Mouse (Mus musculus) kidney, embryonic 16.5 days (tissue): ENCODE data around the gene 6430550D23Rik. TPM values are rescaled to one million over a fixed set of nuclear protein-coding genes. Genes with fewer than 3 reads are reported as not detected.

Experiments used
- ATAC-seq: fragments of 200-750 bp; cut with Nextera tagmentation; 2 replicates; pipeline ENCODE4 v1.8.0; 2017; ENCODE audit warnings: moderate TSS enrichment; ENCODE audit not compliant: low FRiP score, low TSS enrichment
- H3K27ac ChIP-seq: fragments of 300-500 bp; sonication (generic); 2 replicates; pipeline ENCODE4 v1.5.1; 2014; ENCODE audit warnings: low read length
- H3K27me3 ChIP-seq: fragments of 300-500 bp; sonication (generic); 2 replicates; pipeline ENCODE4 v1.6.1; 2014; ENCODE audit warnings: low read length, control low read depth, mixed read lengths; ENCODE audit not compliant: insufficient read depth
- H3K36me3 ChIP-seq: fragments of 300-500 bp; sonication (generic); 2 replicates; pipeline ENCODE4 v1.6.1; 2014; ENCODE audit warnings: low read length, control low read depth, mixed read lengths; ENCODE audit not compliant: insufficient read depth
- H3K4me1 ChIP-seq: fragments of 300-500 bp; sonication (generic); 2 replicates; pipeline ENCODE4 v1.6.1; 2014; ENCODE audit warnings: low read length, control low read depth, mixed read lengths; ENCODE audit not compliant: insufficient read depth
- H3K4me2 ChIP-seq: fragments of 300-500 bp; sonication (generic); replicated peaks from 2 replicates; pipeline ENCODE4 v1.6.1; 2014; ENCODE audit warnings: low read depth, low read length
- H3K4me3 ChIP-seq: fragments of 300-500 bp; sonication (generic); 2 replicates; pipeline ENCODE4 v1.5.1; 2014; ENCODE audit warnings: mild to moderate bottlenecking, low read length
- H3K9ac ChIP-seq: fragments of 300-500 bp; sonication (generic); replicated peaks from 2 replicates; pipeline ENCODE4 v1.6.1; 2014; ENCODE audit warnings: low read length
- H3K9me3 ChIP-seq: fragments of 300-500 bp; sonication (generic); 2 replicates; pipeline ENCODE4 v1.6.1; 2016; ENCODE audit warnings: low read length, control low read depth
- WGBS: fragments of 180-500 bp; shearing (Covaris S2); extraction: QIAGEN DNeasy Blood & Tissue Kit; methylation state at CpG from one replicate; pipeline ENCODE4 v1.1.7; 2014; 5-methylcytosine and 5-hydroxymethylcytosine counted together
- polyA plus RNA-seq: library from polyadenylated mRNA; unstranded; fragments of >200 nt; fragmentation: Nextera tagmentation; extraction: Ambion mirVana; gene quantifications from 2 replicates; pipeline ENCODE4 v1.2.1, GENCODE M21; 2015

6430550D23Rik gene
- polyA plus RNA-seq, 1 experiment from 2014 or later = 2.2 TPM

DNA sequence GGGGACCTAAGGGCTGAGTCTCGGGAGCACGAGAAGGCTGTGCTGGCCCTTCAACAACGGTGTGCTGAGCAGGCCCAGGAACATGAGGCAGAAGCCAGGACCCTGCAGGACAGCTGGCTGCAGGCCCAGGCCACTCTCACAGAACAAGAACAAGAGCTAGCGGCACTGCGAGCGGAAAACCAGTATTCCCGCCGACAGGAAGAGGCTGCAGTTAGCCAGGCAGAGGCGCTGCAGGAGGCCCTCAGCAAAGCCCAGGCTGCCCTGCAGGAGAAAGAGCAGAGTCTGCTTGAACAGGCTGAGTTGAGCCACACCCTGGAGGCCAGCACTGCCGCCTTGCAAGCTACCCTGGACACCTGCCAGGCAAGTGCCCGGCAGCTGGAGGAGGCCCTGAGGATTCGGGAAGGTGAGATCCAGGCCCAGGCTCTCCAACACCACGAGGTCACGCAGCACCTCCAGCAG, 15.9 kb downstream of the 6430550D23Rik start:
- no peaks in the 10 kb centered on the region for H3K27me3 ChIP-seq
- 87% methylated on average over 14 of the region's 14 CpGs for WGBS
- no peaks in the 10 kb centered on the region for H3K9me3 ChIP-seq
- H3K4me2 ChIP-seq = no peak overlapping the region
- H3K36me3 ChIP-seq = peaks cover 71% of the 10 kb centered on the region
- no peak overlapping the region for H3K9ac ChIP-seq
- no peaks in the 10 kb centered on the region for H3K4me1 ChIP-seq
- no peak for ATAC-seq
- no peak overlapping the region for H3K4me3 ChIP-seq
- no peak overlapping the region for H3K27ac ChIP-seq

DNA sequence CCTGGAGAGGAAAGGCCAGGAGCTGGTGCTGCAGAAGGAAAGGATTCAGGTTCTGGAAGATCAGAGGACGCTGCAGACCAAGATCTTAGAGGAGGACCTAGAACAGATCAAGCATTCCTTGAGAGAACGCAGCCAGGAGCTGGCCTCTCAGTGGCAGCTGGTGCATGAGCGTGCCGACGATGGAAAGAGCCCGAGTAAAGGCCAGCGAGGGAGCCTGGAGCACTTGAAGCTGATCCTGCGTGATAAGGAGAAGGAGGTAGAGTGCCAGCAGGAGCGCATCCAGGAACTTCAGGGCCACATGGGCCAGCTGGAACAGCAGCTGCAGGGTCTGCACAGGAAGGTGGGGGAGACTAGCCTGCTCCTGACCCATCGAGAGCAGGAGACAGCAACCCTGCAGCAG, 16.6 kb downstream of the 6430550D23Rik start:
- H3K9me3 ChIP-seq = no peaks in the 10 kb centered on the region
- peaks cover 72% of the 10 kb centered on the region for H3K36me3 ChIP-seq
- no peak overlapping the region for H3K4me3 ChIP-seq
- ATAC-seq = no peak
- H3K27me3 ChIP-seq = no peaks in the 10 kb centered on the region
- no peak overlapping the region for H3K4me2 ChIP-seq
- no peak overlapping the region for H3K9ac ChIP-seq
- H3K4me1 ChIP-seq = no peaks in the 10 kb centered on the region
- no peak overlapping the region for H3K27ac ChIP-seq
- WGBS = 95% methylated on average over 10 of the region's 10 CpGs

GRCm38 (mm10) chr2:155989085-155989484, 18.7 kb downstream of the 6430550D23Rik start:
- Histone ChIP-seq H3K4me2 (no peak overlapping the region), H3K9me3 (no peaks in the 10 kb centered on the region), H3K4me1 (no peaks in the 10 kb centered on the region), H3K36me3 (peaks cover 74% of the 10 kb centered on the region), H3K27ac (no peak overlapping the region), H3K27me3 (no peaks in the 10 kb centered on the region), H3K9ac (no peak overlapping the region), H3K4me3 (no peak overlapping the region)
- 71% methylated on average over 4 of the region's 4 CpGs for WGBS
- no peak for ATAC-seq

DNA sequence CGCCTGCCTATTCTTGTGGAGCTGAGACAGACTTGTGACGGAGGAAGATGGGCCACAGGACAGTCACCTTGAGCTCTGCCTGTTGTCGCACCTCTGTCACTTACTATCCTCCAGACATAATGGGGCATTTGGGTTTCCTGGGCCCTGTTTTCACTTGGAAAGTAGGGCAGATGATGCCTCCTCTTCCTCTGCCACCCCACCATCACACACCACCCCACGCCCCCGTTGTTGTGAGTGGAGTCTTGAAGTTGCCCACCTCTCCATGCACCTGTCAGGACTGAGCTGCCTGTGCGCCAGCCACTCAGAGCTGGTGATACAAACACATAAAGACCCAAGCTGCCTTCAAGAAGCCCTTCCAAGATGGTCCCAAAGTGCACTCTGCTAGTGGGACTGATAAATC, 20.6 kb downstream of the 6430550D23Rik start:
- no peak overlapping the region for H3K4me2 ChIP-seq
- no peaks in the 10 kb centered on the region for H3K9me3 ChIP-seq
- ATAC-seq = no peak
- H3K36me3 ChIP-seq = peaks cover 76% of the 10 kb centered on the region
- 97% methylated on average over 6 of the region's 6 CpGs for WGBS
- H3K4me1 ChIP-seq = no peaks in the 10 kb centered on the region
- H3K4me3 ChIP-seq = no peak overlapping the region
- H3K27ac ChIP-seq = no peak overlapping the region
- no peaks in the 10 kb centered on the region for H3K27me3 ChIP-seq
- H3K9ac ChIP-seq = no peak overlapping the region

DNA sequence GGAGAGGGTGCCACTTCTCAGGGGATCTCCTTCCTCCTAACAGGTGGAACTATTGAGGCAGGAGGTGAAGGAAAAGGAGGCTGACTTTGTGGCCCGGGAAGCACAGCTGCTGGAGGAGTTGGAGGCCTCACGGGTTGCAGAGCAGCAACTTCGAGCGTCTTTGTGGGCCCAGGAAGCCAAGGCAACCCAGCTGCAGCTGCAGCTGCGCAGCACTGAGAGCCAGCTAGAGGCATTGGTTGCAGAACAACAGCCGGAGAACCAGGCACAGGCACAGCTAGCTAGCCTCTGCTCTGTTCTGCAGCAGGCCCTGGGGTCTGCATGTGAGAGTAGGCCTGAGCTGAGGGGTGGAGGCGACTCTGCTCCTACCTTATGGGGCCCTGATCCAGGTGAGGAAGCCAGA, 22.0 kb downstream of the 6430550D23Rik start:
- peaks cover 76% of the 10 kb centered on the region for H3K36me3 ChIP-seq
- H3K9me3 ChIP-seq = no peaks in the 10 kb centered on the region
- ATAC-seq = no peak
- no peak overlapping the region for H3K27ac ChIP-seq
- H3K4me1 ChIP-seq = no peaks in the 10 kb centered on the region
- no peak overlapping the region for H3K9ac ChIP-seq
- WGBS = 89% methylated on average over 7 of the region's 7 CpGs
- no peak overlapping the region for H3K4me3 ChIP-seq
- no peak overlapping the region for H3K4me2 ChIP-seq
- H3K27me3 ChIP-seq = no peaks in the 10 kb centered on the region

GRCm38 (mm10) chr2:155979328-155979991, 28.3 kb downstream of the 6430550D23Rik start:
- Histone ChIP-seq H3K4me1 (no peaks in the 10 kb centered on the region), H3K9me3 (no peaks in the 10 kb centered on the region), H3K36me3 (peaks cover 66% of the 10 kb centered on the region), H3K27ac (peak overlapping the region; percentile 16; the same call in 1 of the 2 replicates), H3K4me2 (no peak overlapping the region), H3K4me3 (no peak overlapping the region), H3K9ac (no peak overlapping the region), H3K27me3 (no peaks in the 10 kb centered on the region)
- WGBS = 49% methylated on average over 5 of the region's 5 CpGs
- peak; percentile 67 for ATAC-seq

GRCm38 (mm10) chr2:155974087-155974731, 33.6 kb downstream of the 6430550D23Rik start:
- H3K4me3 ChIP-seq = no peak overlapping the region
- H3K4me1 ChIP-seq = no peaks in the 10 kb centered on the region
- 84% methylated on average over 14 of the region's 14 CpGs for WGBS
- no peak overlapping the region for H3K4me2 ChIP-seq
- no peak overlapping the region for H3K9ac ChIP-seq
- no peak overlapping the region for H3K27ac ChIP-seq
- H3K9me3 ChIP-seq = no peaks in the 10 kb centered on the region
- H3K27me3 ChIP-seq = no peaks in the 10 kb centered on the region
- peaks cover 62% of the 10 kb centered on the region for H3K36me3 ChIP-seq
- no peak for ATAC-seq

GRCm38 (mm10) chr2:155973348-155973747, 34.4 kb downstream of the 6430550D23Rik start:
- Histone ChIP-seq H3K9me3 (no peaks in the 10 kb centered on the region), H3K36me3 (peaks cover 65% of the 10 kb centered on the region), H3K27me3 (no peaks in the 10 kb centered on the region), H3K4me1 (no peaks in the 10 kb centered on the region), H3K4me3 (no peak overlapping the region), H3K9ac (no peak overlapping the region), H3K4me2 (no peak overlapping the region), H3K27ac (no peak overlapping the region)
- no peak for ATAC-seq
- WGBS = 93% methylated on average over 6 of the region's 6 CpGs

DNA sequence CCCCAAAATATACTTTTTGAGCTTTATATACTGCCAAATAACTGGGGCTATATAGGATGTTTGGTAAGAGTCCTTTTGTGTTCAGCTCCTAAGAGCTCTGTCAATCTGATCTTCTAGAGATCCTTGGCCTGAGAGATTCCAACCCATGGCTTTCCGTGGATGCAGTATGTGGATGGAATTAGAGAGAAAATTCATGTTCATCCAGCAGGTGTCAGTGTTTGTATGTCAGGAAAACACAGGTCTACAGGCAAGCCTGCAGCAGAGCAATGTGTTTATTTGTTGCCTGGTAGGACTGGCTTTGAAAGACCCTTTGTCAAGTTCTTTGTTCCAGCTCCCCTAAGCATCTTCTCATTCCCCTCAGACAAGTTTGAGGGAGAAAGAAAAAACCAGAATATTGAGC, 44.8 kb downstream of the 6430550D23Rik start:
- ATAC-seq = no peak
- H3K27ac ChIP-seq = no peak overlapping the region
- peaks cover 48% of the 10 kb centered on the region for H3K36me3 ChIP-seq
- H3K9ac ChIP-seq = no peak overlapping the region
- H3K4me3 ChIP-seq = no peak overlapping the region
- no peaks in the 10 kb centered on the region for H3K9me3 ChIP-seq
- H3K4me1 ChIP-seq = no peaks in the 10 kb centered on the region
- no peak overlapping the region for H3K4me2 ChIP-seq
- WGBS = 29% methylated on average over 1 of the region's 1 CpGs
- no peaks in the 10 kb centered on the region for H3K27me3 ChIP-seq

GRCm38 (mm10) chr2:155961862-155962261, 45.9 kb downstream of the 6430550D23Rik start:
- H3K9ac ChIP-seq = no peak overlapping the region
- whole genome bisulfite sequencing = 84% methylated on average over 10 of the region's 10 CpGs
- H3K4me3 ChIP-seq = no peak overlapping the region
- H3K9me3 ChIP-seq = no peaks in the 10 kb centered on the region
- H3K27me3 ChIP-seq = no peaks in the 10 kb centered on the region
- H3K4me2 ChIP-seq = no peak overlapping the region
- peaks cover 6% of the 10 kb centered on the region; the same call in 1 of the 2 replicates for H3K4me1 ChIP-seq
- no peak overlapping the region for H3K27ac ChIP-seq
- no peak for ATAC-seq
- peaks cover 37% of the 10 kb centered on the region for H3K36me3 ChIP-seq
